Mouse (Mus musculus) lung, adult 2 months (tissue): Measurements from ENCODE around the gene Cd2bp2. TPM values are rescaled to one million over a fixed set of nuclear protein-coding genes. Genes with fewer than 3 reads are reported as not detected.

Source experiments
- DNase-seq: peaks from one replicate; pipeline ENCODE4 v3.0.0; 2022
- H3K4me1 ChIP-seq: fragments of 200-500 bp; 2 replicates; pipeline ENCODE4 v1.6.1; 2011; ENCODE audit warnings: low read length; ENCODE audit not compliant: control insufficient read depth, insufficient read depth
- H3K4me3 ChIP-seq: fragments of 200-500 bp; replicated peaks from 2 replicates; pipeline ENCODE3; 2011; ENCODE audit warnings: low read depth, mild to moderate bottlenecking, control low read depth, low read length; ENCODE audit errors: extremely low read depth
- CTCF ChIP-seq: fragments of 200-500 bp; IDR thresholded peaks from 2 replicates; pipeline ENCODE4 v1.5.1; 2011; ENCODE audit warnings: mild to moderate bottlenecking, low read length, control low read depth; ENCODE audit not compliant: insufficient read depth
- POLR2A ChIP-seq: fragments of 200-500 bp; IDR thresholded peaks from 2 replicates; pipeline ENCODE4 v1.6.1; 2011; ENCODE audit warnings: low read depth, mild to moderate bottlenecking, control low read depth, low read length, borderline replicate concordance; ENCODE audit errors: extremely low read depth
- WGBS: fragments of 180-500 bp; shearing (Covaris S2); methylation state at CpG from one replicate; pipeline ENCODE4 v1.1.7; 2018; 5-methylcytosine and 5-hydroxymethylcytosine counted together
- polyA plus RNA-seq: library from polyadenylated mRNA; depleted of rRNA; stranded (reverse); fragments of >200 nt; gene quantifications from 2 replicates; pipeline ENCODE4 v1.2.3, GENCODE M21; 2012

The Cd2bp2 gene
- polyA plus RNA-seq, 1 experiment, result 31.0 TPM

- no peak for DNase-seq
- TF ChIP-seq CTCF (no peak), POLR2A (no peak)
- Histone ChIP-seq H3K4me1 (peaks cover 3% of the 10 kb centered on the region; the same call in 1 of the 2 replicates), H3K4me3 (no peak overlapping the region)
- 88% methylated on average over 4 of the region's 4 CpGs for WGBS
These were observed 22.8 kb upstream of the Cd2bp2 start for GRCm38 (mm10) chr7:127218670-127219069.

GRCm38 (mm10) chr7:127217901-127218642 lies 22.2 kb upstream of the Cd2bp2 start:
- WGBS, result 44% methylated on average over 10 of the region's 10 CpGs
- no peak for DNase-seq
- Histone ChIP-seq H3K4me3 (peak overlapping the region; percentile 42), H3K4me1 (peaks cover 3% of the 10 kb centered on the region; the same call in 1 of the 2 replicates)
- TF ChIP-seq POLR2A (no peak), CTCF (no peak)

- H3K4me3 ChIP-seq, result no peak overlapping the region
- 78% methylated on average over 6 of the region's 6 CpGs for WGBS
- no peak for DNase-seq
These were observed 21.6 kb upstream of the Cd2bp2 start for GRCm38 (mm10) chr7:127217475-127217874.

GRCm38 (mm10) chr7:127216307-127216706 lies 20.5 kb upstream of the Cd2bp2 start:
- Histone ChIP-seq H3K4me3 (no peak overlapping the region), H3K4me1 (peaks cover 3% of the 10 kb centered on the region; the same call in 1 of the 2 replicates)
- no peak for DNase-seq
- TF ChIP-seq POLR2A (no peak), CTCF (no peak)
- WGBS, result 82% methylated on average over 5 of the region's 5 CpGs

More at GRCm38 (mm10) chr7:127217475-127217874, 21.6 kb upstream of the Cd2bp2 start:
- peaks cover 3% of the 10 kb centered on the region; the same call in 1 of the 2 replicates for H3K4me1 ChIP-seq
- TF ChIP-seq CTCF (no peak), POLR2A (no peak)

GRCm38 (mm10) chr7:127214981-127215871 lies 19.4 kb upstream of the Cd2bp2 start:
- DNase-seq, result peak; percentile 53
- 0 out of 2 replicates have a peak, but pooled peaks have one; percentile 34 for TF ChIP-seq POLR2A
- TF ChIP-seq CTCF, result peak; percentile 98
- Histone ChIP-seq H3K4me3 (peak overlapping the region; percentile 9), H3K4me1 (peaks cover 3% of the 10 kb centered on the region; the same call in 1 of the 2 replicates)
- WGBS, result 28% methylated on average over 33 of the region's 33 CpGs

- Histone ChIP-seq H3K4me1 (peaks cover 3% of the 10 kb centered on the region; the same call in 1 of the 2 replicates), H3K4me3 (peak overlapping the region; percentile 8)
- TF ChIP-seq CTCF (no peak), POLR2A (no peak)
- 61% methylated on average over 21 of the region's 21 CpGs for WGBS
- no peak for DNase-seq
These were observed 18.7 kb upstream of the Cd2bp2 start for GRCm38 (mm10) chr7:127214521-127214920.

GRCm38 (mm10) chr7:127213930-127214329 lies 18.1 kb upstream of the Cd2bp2 start:
- no peak for TF ChIP-seq POLR2A
- DNase-seq, result no peak
- H3K4me1 ChIP-seq, result peaks cover 3% of the 10 kb centered on the region; the same call in 1 of the 2 replicates
- WGBS, result 62% methylated on average over 12 of the region's 12 CpGs
- no peak overlapping the region for H3K4me3 ChIP-seq

- no peak for DNase-seq
- Histone ChIP-seq H3K4me3 (no peak overlapping the region), H3K4me1 (peaks cover 3% of the 10 kb centered on the region; the same call in 1 of the 2 replicates)
- WGBS, result 43% methylated on average over 7 of the region's 7 CpGs
- TF ChIP-seq CTCF, result peak; percentile 46
- TF ChIP-seq POLR2A, result no peak
These were observed 17.6 kb upstream of the Cd2bp2 start for GRCm38 (mm10) chr7:127213485-127213884.

GRCm38 (mm10) chr7:127212432-127213250 lies 16.8 kb upstream of the Cd2bp2 start:
- no peak for DNase-seq
- TF ChIP-seq POLR2A (no peak), CTCF (no peak)
- peaks cover 3% of the 10 kb centered on the region; the same call in 1 of the 2 replicates for H3K4me1 ChIP-seq
- no peak overlapping the region for H3K4me3 ChIP-seq
- WGBS, result 91% methylated on average over 12 of the region's 12 CpGs
